Mouse (Mus musculus): ENCODE measurements around the gene Khdc3.

DNA sequence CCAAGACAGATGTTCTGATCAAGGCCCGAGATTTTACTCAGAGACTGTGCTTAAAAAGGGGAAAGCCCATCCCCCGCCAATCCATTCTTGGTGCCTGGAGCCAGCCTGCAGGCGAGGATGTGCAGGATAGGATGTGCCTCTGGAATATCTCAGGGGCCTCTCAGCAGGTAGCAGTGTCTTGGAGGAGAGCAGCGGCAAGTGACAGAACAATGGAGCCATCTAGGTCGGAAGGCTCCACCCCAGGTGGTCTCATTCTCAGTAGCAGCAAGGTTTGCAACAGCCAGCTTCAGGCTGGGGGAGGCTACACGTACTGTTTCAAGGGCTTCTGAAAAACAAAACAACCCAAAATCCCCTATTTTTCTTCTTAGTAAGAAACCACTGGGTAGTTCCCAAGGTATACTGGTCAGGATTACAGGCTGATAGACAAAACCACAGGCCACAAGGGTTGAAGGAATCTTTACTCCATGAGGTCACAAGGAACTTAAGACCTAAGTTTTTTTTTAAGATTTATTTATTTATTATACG lies 21.8 kb upstream of the Khdc3 start:
- no peak for TF ChIP-seq CTCF (IDR thresholded peaks at IDR 0.05; ENCODE audit: low read depth)
- no peak for TF ChIP-seq EP300 (IDR thresholded peaks at IDR 0.05; ENCODE audit: low read depth)
